Mouse (Mus musculus) frontal cortex, adult (tissue): ENCODE results near the gene Fut8.
A peak's percentile ranks its signal among the peaks of the same experiment; 100 is the strongest.

Experiments
- ATAC-seq: cut with Nextera tagmentation; 2 replicates; pipeline ENCODE4 v1.9.2; 2017; ENCODE audit warnings: mild to moderate bottlenecking, moderate library complexity, mixed read lengths; ENCODE audit not compliant: low TSS enrichment

Fut8 gene

GRCm38 (mm10) chr12:77305502-77305901 is 67.6 kb downstream of the Fut8 start:
- ATAC-seq = no peak

GRCm38 (mm10) chr12:77306759-77307314 is 68.9 kb downstream of the Fut8 start:
- no peak for ATAC-seq

- ATAC-seq = no peak
Measured at GRCm38 (mm10) chr12:77309507-77309906, 71.6 kb downstream of the Fut8 start.

- no peak for ATAC-seq
Measured at GRCm38 (mm10) chr12:77313502-77313901, 75.6 kb downstream of the Fut8 start.

GRCm38 (mm10) chr12:77324142-77324541 is 86.2 kb downstream of the Fut8 start:
- no peak for ATAC-seq

GRCm38 (mm10) chr12:77346521-77346920 is 108.6 kb downstream of the Fut8 start:
- ATAC-seq = no peak

- ATAC-seq = no peak
Measured at GRCm38 (mm10) chr12:77349543-77349942, 111.6 kb downstream of the Fut8 start.

GRCm38 (mm10) chr12:77415720-77416119 is 177.8 kb downstream of the Fut8 start:
- ATAC-seq = no peak

- ATAC-seq = no peak
Measured at GRCm38 (mm10) chr12:77421667-77422393, 183.9 kb downstream of the Fut8 start.

GRCm38 (mm10) chr12:77426093-77426492 is 188.2 kb downstream of the Fut8 start:
- ATAC-seq = no peak

- no peak for ATAC-seq
Measured at GRCm38 (mm10) chr12:77428165-77428564, 190.2 kb downstream of the Fut8 start.

- ATAC-seq = no peak
Measured at GRCm38 (mm10) chr12:77429381-77429780, 191.5 kb downstream of the Fut8 start.

GRCm38 (mm10) chr12:77436733-77437132 is 198.8 kb downstream of the Fut8 start:
- peak; percentile 92 for ATAC-seq

GRCm38 (mm10) chr12:77450816-77451215 is 212.9 kb downstream of the Fut8 start:
- no peak for ATAC-seq

GRCm38 (mm10) chr12:77466178-77466577 is 228.3 kb downstream of the Fut8 start:
- ATAC-seq = peak; percentile 96

GRCm38 (mm10) chr12:77479931-77480330 is 242.0 kb downstream of the Fut8 start:
- ATAC-seq = no peak

GRCm38 (mm10) chr12:77481153-77481552 is 243.2 kb downstream of the Fut8 start:
- no peak for ATAC-seq

GRCm38 (mm10) chr12:77481799-77482198 is 243.9 kb downstream of the Fut8 start:
- ATAC-seq = no peak

GRCm38 (mm10) chr12:77483180-77483855 is 245.4 kb downstream of the Fut8 start:
- no peak for ATAC-seq

- no peak for ATAC-seq
Measured at GRCm38 (mm10) chr12:77484761-77485160, 246.8 kb downstream of the Fut8 start.

GRCm38 (mm10) chr12:77491478-77491877 is 253.6 kb downstream of the Fut8 start:
- ATAC-seq = no peak

- no peak for ATAC-seq
Measured at GRCm38 (mm10) chr12:77495781-77496180, 257.9 kb downstream of the Fut8 start.

- no peak for ATAC-seq
Measured at GRCm38 (mm10) chr12:77498153-77498552, 260.2 kb downstream of the Fut8 start.
